8 mouse cellular contexts compared by ENCODE assay signal in genomic region chr6:94700067-94700491, GRCm38 (mm10). TPM values are rescaled to one million over a fixed set of nuclear protein-coding genes. Genes with fewer than 3 reads are reported as not detected.
A peak's percentile ranks its signal among the peaks of the same experiment; 100 is the strongest.
DNase-seq lines count a peak whose midpoint lies in the region; ATAC-seq and TF ChIP-seq lines count a peak whose summit lies in the region.

Gene Lrig1, minus strand, starts transcription at chr6:94700158.

- H3K27me3 ChIP-seq in E14TG2a.4 (ENCODE audit: insufficient read depth, low read length), result peaks cover 36% of the 10 kb centered on the region
- H3K27me3 ChIP-seq in forebrain, embryonic 12.5 days, result peaks cover 4% of the 10 kb centered on the region; the same call in 1 of the 2 replicates
- no peaks in the 10 kb centered on the region for H3K27me3 ChIP-seq in heart, embryonic 16.5 days (ENCODE audit: control insufficient read depth, insufficient read depth, low read length)
- H3K27me3 ChIP-seq in liver, embryonic 13.5 days, result peaks cover 80% of the 10 kb centered on the region
- no peaks in the 10 kb centered on the region for H3K27me3 ChIP-seq in stomach, embryonic 14.5 days (ENCODE audit: control insufficient read depth, insufficient read depth, low read length)

- peak; percentile 94 for ATAC-seq in cerebellum, adult (ENCODE audit: insufficient number of reproducible peaks, low FRiP score, low TSS enrichment)
- peak; percentile 99 for ATAC-seq in forebrain, embryonic 12.5 days (ENCODE audit: low FRiP score)
- ATAC-seq in heart, embryonic 16.5 days (replicated peaks; ENCODE audit: extremely low read depth, insufficient read depth, low FRiP score), result peak; percentile 99
- peak; percentile 99 for ATAC-seq in liver, embryonic 13.5 days (ENCODE audit: low read depth)
- ATAC-seq in stomach, embryonic 14.5 days (ENCODE audit: insufficient number of reproducible peaks, insufficient read depth, low FRiP score, low read depth), result peak; percentile 97

- peak within 1 kb of the TSS; percentile 94 for H3K27ac ChIP-seq in forebrain, embryonic 12.5 days
- H3K27ac ChIP-seq in heart, embryonic 16.5 days (ENCODE audit: low read length), result peak within 1 kb of the TSS; percentile 85
- H3K27ac ChIP-seq in liver, embryonic 13.5 days, result peak within 1 kb of the TSS; percentile 58; the same call in 1 of the 2 replicates
- peak within 1 kb of the TSS; percentile 95 for H3K27ac ChIP-seq in stomach, embryonic 14.5 days (ENCODE audit: low read length)

- H3K4me3 ChIP-seq in E14TG2a.4 (replicated peaks; ENCODE audit: low read length), result peak within 1 kb of the TSS; percentile 94
- peak within 1 kb of the TSS; percentile 85 for H3K4me3 ChIP-seq in forebrain, embryonic 12.5 days (replicated peaks)
- peak within 1 kb of the TSS; percentile 81 for H3K4me3 ChIP-seq in heart, embryonic 16.5 days (ENCODE audit: low read length)
- peak within 1 kb of the TSS; percentile 72 for H3K4me3 ChIP-seq in liver, embryonic 13.5 days (replicated peaks)
- H3K4me3 ChIP-seq in stomach, embryonic 14.5 days (ENCODE audit: low read depth, low read length), result peak within 1 kb of the TSS; percentile 97

- TF ChIP-seq CTCF in E14TG2a.4 (conservative IDR thresholded peaks at IDR 0.05; ENCODE audit: low read length), result no peak

- no peaks in the 10 kb centered on the region for H3K36me3 ChIP-seq in E14TG2a.4 (ENCODE audit: insufficient read depth, low read length)
- H3K36me3 ChIP-seq in forebrain, embryonic 12.5 days (replicated peaks), result no peaks in the 10 kb centered on the region
- H3K36me3 ChIP-seq in heart, embryonic 16.5 days (ENCODE audit: control insufficient read depth, insufficient read depth), result no peaks in the 10 kb centered on the region
- H3K36me3 ChIP-seq in liver, embryonic 13.5 days, result no peaks in the 10 kb centered on the region
- H3K36me3 ChIP-seq in stomach, embryonic 14.5 days (ENCODE audit: control insufficient read depth, insufficient read depth, low read length), result no peaks in the 10 kb centered on the region

- H3K4me1 ChIP-seq in E14TG2a.4 (replicated peaks; ENCODE audit: low read depth, low read length), result peaks cover 47% of the 10 kb centered on the region
- H3K4me1 ChIP-seq in forebrain, embryonic 12.5 days, result peaks cover 55% of the 10 kb centered on the region
- peaks cover 30% of the 10 kb centered on the region for H3K4me1 ChIP-seq in heart, embryonic 16.5 days (ENCODE audit: control insufficient read depth, insufficient read depth, low read length)
- peaks cover 59% of the 10 kb centered on the region for H3K4me1 ChIP-seq in liver, embryonic 13.5 days (replicated peaks)
- H3K4me1 ChIP-seq in stomach, embryonic 14.5 days (ENCODE audit: control insufficient read depth, insufficient read depth, low read length), result peaks cover 13% of the 10 kb centered on the region

- DNase-seq in kidney, postnatal 25 days, result peak; percentile 99 to 100
- peak; percentile 93 for DNase-seq in liver, embryonic 13.5 days
- DNase-seq in natural killer cell, adult 2 months (ENCODE audit: low spot score in 2 of 2), result peak; percentile 89 to 90

- H3K9ac ChIP-seq in forebrain, embryonic 12.5 days, result peak within 1 kb of the TSS; percentile 98
- H3K9ac ChIP-seq in heart, embryonic 16.5 days (ENCODE audit: low read length), result peak within 1 kb of the TSS; percentile 93
- H3K9ac ChIP-seq in liver, embryonic 13.5 days, result peak within 1 kb of the TSS; percentile 76
- peak within 1 kb of the TSS; percentile 98 for H3K9ac ChIP-seq in stomach, embryonic 14.5 days (replicated peaks; ENCODE audit: low read depth, low read length)

- WGBS in forebrain, embryonic 12.5 days, result under 1% methylated on average over 40 of the region's 40 CpGs
- under 1% methylated on average over 35 of the region's 40 CpGs for WGBS in heart, embryonic 16.5 days
- WGBS in liver, embryonic 13.5 days (ENCODE audit: insufficient replicate concordance), result under 1% methylated on average over 40 of the region's 40 CpGs
- WGBS in stomach, embryonic 14.5 days, result 0% methylated on average over 26 of the region's 40 CpGs

- H3K9me3 ChIP-seq in E14TG2a.4 (ENCODE audit: low read length), result no peaks in the 10 kb centered on the region
- no peaks in the 10 kb centered on the region for H3K9me3 ChIP-seq in forebrain, embryonic 12.5 days
- H3K9me3 ChIP-seq in heart, embryonic 16.5 days (replicated peaks; ENCODE audit: control insufficient read depth, low read length), result no peaks in the 10 kb centered on the region
- no peaks in the 10 kb centered on the region for H3K9me3 ChIP-seq in liver, embryonic 13.5 days (replicated peaks)
- H3K9me3 ChIP-seq in stomach, embryonic 14.5 days (ENCODE audit: control insufficient read depth, low read depth, low read length), result no peaks in the 10 kb centered on the region

- peak within 1 kb of the TSS; percentile 86 for H3K4me2 ChIP-seq in forebrain, embryonic 12.5 days
- H3K4me2 ChIP-seq in heart, embryonic 16.5 days (ENCODE audit: low read depth, low read length), result peak within 1 kb of the TSS; percentile 90
- peak within 1 kb of the TSS; percentile 90 for H3K4me2 ChIP-seq in liver, embryonic 13.5 days
- H3K4me2 ChIP-seq in stomach, embryonic 14.5 days (replicated peaks; ENCODE audit: low read depth, low read length), result peak within 1 kb of the TSS; percentile 62

RNA-seq across cellular contexts. Expression of gene Lrig1, which starts in this region (rescaled TPM):
- polyA plus RNA-seq in forebrain, embryonic 12.5 days (2016; fragmentation: Nextera tagmentation; extraction: Ambion mirVana), result 16.6 and 17.7 TPM in 2 replicates
- polyA plus RNA-seq in heart, embryonic 16.5 days (2015; fragmentation: Nextera tagmentation; extraction: Ambion mirVana), result 7.7 and 8.9 TPM in 2 replicates
- 1.5 and 1.6 TPM in 2 replicates for polyA plus RNA-seq in liver, embryonic 13.5 days (2015; fragmentation: Nextera tagmentation; extraction: Ambion mirVana)
- 49.3 and 51.7 TPM in 2 replicates for polyA plus RNA-seq in stomach, embryonic 14.5 days (2014; fragmentation: Nextera tagmentation; extraction: Ambion mirVana)

Comparison
In these comparisons a context has a peak if more than half of its experiments do, and no peak if none do; other contexts are left out.
1. Peak in every context shown above with its lines: DNase-seq, ATAC-seq, H3K4me3 ChIP-seq and H3K27ac ChIP-seq.